Mouse (Mus musculus): ENCODE data around the gene Snx7. TPM values are rescaled to one million over a fixed set of nuclear protein-coding genes. Genes with fewer than 3 reads are reported as not detected.

The Snx7 gene
- total RNA-seq, 2 experiments from 2014 or later: 5.0 to 8.4 TPM

DNA sequence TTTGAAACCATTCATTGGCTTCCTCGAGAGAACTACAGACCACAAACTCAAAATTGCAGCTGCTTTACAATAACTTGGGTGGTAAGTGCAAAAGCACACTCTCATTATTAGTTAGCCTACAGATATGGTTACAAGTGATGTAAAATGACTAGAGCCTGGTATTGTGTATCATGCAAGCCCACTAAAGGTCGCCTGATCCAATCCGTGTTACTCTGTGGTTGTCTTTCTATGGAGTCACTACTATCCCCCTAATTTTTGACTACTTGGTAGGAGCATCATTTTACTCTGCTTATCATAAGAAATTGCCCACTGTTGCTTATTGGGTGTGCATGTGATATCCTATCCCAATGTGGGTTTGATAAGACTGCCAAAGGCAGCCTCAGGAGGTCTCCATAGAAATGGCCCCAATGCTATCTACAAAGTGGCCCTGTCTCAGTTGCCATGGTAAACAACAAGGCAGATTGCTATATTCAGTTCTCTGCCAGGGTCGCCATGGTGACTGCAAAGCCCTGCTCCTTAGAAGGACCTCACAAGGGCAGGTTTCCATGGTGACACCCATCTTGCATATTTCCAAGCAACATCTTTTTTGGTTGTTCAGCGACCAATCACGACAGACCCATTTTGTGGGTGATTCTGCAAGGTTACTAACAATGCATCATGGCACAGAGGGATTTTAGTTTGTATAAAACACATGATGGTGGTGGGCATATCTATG is 42.1 kb downstream of the Snx7 start:
- ATAC-seq (replicated peaks; ENCODE audit: low FRiP score, poor library complexity, severe bottlenecking): no peak

DNA sequence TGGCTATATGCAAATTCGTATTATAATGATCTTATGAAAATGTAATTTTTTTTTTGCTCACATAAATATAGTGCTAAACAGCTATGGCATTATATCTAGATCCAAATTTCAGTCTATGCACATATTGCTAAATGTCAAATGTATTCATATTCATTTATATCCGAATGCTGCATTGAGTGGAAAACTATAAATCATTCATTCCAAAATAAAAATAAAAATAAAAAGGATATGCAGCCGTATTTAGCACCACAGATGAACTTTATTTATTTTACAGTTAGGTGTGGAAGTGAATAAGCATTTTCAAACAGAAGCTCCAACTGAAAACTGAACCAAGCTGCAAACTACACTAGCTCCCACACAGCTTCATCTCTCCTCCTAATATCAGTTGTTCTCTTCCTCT is 45.5 kb downstream of the Snx7 start:
- no peak for ATAC-seq (replicated peaks; ENCODE audit: low FRiP score, poor library complexity, severe bottlenecking)

DNA sequence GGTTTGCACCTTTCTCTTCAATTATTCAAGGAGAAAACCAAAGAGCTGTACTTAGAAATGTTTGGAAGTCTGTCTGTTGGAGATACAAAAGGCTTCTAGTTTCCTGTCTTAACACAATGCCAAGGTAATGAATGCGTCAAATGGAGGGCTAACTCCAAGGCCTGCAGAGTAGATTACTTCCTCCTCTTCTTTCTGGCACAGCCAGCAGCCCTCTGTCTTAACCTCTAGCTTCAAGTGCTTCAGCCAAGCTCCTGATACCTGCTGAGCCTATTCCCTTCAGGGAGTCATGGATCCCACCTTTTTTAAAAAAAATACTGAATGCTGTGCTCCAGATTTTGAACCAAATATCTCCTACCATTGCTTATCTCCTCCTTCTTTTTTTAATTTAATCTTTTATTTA is 51.1 kb downstream of the Snx7 start:
- ATAC-seq (replicated peaks; ENCODE audit: low FRiP score, poor library complexity, severe bottlenecking): no peak

DNA sequence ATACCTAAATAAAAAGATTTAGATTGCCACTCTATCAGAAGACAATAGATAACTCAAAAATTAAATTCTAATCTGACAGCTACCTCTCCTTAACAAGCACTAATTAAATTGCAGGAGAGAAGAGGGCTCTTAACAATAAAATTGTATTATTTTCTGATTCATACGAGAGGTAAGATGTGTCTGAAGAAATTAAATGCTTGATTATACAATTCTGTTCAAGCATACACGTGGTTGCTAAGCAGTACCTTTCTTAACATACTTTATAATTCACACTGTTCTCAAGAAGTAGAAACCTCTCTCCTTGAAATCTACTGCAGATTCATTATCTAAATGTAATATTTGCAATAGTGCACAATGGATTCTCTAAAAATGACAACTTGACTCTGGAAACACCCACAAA is 54.5 kb downstream of the Snx7 start:
- ATAC-seq (replicated peaks; ENCODE audit: low FRiP score, poor library complexity, severe bottlenecking): no peak

DNA sequence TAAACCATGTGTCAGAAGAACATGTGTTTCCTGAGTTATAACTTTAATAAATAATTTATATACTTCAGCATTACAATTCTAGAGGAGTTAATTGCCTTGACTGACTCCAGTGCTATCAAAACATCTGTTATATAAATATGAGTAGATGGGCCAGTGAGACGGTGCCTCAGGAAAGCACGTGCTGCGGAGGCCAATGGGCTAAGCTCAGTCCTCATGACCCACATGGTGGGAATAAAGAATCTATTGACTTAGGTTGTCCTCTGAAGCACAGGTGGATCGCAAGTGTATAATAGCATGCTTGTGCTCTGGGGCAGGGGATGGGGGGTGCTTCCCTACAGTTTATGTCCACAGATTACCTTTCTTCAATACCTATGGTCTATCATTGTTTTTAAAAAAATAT is 56.6 kb downstream of the Snx7 start:
- no peak for ATAC-seq (replicated peaks; ENCODE audit: low FRiP score, poor library complexity, severe bottlenecking)

DNA sequence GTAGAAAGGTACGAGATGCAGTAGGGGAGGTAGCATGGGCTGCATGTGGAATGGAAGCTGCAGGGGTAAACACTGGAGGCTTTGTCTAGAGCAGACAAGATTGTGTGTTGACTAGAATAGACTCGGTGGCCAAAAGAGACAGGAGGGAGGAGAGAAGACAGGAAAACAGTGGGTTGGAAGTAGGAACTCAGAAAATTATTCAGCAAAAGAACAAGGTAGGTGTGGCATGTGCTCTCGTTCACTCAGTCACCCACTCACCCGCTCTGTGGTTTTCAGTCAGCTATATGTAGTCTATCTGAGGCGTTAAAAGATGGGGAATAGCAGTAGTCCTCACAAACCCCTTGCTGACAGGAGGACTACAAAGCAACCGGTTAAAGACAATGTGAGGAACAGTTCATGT is 63.0 kb downstream of the Snx7 start:
- ATAC-seq (replicated peaks; ENCODE audit: low FRiP score, poor library complexity, severe bottlenecking): no peak

DNA sequence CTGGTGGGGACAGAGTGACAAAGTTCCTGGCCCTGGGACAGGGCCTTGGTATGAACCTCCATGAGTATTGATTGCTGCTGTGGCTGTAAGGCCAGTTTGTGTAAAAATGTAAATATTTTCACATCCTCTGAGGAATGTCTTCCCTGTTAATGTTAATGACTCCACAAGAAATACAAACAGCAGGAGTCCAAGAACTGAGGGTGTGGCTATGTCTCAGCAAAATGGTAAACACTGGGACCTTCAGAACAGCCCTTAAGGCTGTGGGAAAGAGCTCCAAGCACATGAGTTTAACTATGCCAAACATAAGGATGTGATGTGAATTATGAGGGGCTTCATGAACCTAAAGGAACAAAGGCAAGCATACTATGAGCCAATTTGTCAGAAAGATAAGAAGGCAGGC is 74.2 kb downstream of the Snx7 start:
- no peak for ATAC-seq (replicated peaks; ENCODE audit: low FRiP score, poor library complexity, severe bottlenecking)

DNA sequence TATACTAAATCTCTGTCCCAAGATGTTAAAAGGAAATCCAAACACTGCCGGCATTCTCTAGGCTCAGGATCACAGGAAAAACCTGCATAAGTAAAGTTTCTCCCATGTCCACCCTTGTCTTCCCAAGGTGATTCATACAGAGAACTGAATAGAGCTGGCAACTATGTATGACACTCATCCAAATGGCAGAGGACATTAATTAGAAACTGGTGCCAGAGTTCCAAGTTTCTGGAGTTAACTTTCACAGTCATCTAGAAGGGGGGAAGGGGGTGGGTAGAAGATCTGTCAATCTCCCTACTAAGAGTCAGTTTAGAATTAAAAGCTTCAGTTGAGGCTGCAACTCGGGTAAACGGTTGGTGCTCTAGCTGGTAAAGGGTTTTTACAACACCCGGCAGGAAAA is 76.8 kb downstream of the Snx7 start:
- ATAC-seq (replicated peaks; ENCODE audit: low FRiP score, poor library complexity, severe bottlenecking): no peak

DNA sequence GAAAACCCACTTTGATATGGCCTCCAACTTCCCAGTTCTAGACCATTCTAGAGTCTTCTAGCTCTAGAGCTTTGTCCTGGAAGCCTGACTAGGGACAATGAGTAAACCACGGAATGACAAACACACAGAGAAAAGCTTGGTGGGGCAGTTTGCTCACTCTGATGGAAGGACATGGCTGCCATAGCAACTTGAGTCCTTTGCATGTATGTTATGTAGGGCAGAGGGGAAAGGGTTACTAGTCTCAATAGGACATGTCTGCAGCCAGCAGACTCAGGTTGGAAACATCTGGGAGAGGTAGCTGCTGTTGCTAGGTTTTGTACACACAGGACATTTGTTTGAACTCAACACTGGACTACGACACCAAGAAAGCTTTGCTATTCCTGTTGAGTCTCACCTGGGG is 77.5 kb downstream of the Snx7 start:
- ATAC-seq (replicated peaks; ENCODE audit: low FRiP score, poor library complexity, severe bottlenecking): no peak

DNA sequence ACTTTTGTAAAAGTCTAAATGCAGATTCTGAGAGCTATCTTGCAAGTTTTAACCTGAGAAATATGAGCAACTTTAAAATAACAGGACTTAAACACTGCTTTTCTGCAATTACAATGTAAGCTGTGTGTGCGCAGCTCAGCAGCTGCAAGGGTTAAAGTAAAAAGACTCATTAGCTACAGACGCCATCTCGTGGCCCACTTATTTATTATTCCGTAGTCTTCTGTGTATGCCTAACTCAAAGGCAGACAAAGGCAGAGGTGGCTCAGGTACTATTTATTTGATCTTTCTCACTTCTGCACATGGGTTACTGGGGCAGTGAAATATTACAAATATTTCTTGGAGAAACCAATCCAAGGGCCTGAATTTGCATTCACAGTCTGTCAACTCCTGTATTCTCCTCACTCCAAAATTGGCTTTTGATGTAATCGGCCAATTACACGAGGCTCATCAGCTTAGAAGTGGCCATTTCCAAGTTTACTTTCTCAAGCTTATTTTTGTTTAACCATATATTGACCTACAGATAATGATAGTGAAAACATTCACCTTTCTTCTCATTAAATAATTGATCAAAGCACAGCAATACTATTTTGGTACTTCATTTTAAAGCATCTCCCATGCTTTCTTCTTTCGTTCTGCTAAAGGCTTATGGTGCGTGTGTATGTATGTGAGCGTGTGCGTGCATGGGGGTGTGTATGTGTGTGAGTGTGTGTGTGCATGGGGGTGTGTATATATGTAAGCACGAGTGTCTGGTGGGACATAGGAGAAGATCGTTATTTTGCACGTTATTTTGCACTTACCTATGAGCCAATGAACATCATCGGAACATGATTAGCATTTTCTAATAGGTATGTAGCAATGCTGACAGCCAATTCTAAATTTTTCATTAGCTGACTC is 79.7 kb downstream of the Snx7 start:
- ATAC-seq (replicated peaks; ENCODE audit: low FRiP score, poor library complexity, severe bottlenecking): no peak

DNA sequence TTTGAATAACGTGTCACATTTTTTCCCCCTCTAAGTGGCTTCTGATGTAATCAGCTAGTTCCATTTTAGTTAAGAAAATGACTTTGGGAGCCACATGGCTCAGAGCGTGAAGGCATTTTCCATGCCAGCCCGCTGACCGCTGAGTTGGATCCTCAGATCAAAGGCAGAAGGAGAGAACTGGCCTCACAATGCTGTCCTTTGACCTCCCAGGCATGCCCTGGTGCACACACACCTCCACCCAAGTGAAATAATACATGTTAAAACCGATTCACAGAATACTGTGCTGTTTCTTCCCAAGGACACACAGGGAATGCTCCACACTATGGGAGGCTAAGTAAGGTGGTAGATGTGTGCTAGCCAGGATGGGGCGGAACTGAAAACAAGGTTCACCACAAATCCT is 81.5 kb downstream of the Snx7 start:
- ATAC-seq (replicated peaks; ENCODE audit: low FRiP score, poor library complexity, severe bottlenecking): no peak

DNA sequence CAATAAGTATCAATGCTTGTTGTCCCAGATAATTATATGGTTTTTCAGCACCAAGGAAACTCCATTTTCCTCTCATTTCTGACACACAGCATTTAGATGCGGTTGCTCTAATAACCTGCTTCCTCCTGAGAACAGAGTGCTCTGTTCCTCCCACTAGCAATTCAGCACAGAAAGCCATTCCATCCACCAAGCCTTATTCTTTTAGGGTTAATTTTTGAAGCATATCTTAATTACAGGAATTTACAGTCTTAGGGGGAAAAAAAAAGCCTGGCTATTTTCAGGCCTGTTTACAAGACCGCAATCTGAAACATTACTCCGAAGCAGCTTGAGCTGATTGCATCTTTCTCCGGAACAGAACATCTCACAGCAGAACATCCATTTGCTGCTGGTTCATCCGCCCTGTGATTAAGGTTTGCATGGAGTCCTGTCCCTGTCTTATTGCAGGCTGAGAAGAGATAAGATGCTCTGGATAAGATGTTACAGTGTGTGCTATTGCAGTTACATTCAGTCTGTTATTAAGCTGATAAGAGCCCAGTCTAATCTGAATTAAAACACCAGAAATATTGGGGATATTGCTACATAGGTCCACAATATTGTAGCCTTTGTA is 116.5 kb downstream of the Snx7 start:
- no peak for ATAC-seq (replicated peaks; ENCODE audit: low FRiP score, poor library complexity, severe bottlenecking)

DNA sequence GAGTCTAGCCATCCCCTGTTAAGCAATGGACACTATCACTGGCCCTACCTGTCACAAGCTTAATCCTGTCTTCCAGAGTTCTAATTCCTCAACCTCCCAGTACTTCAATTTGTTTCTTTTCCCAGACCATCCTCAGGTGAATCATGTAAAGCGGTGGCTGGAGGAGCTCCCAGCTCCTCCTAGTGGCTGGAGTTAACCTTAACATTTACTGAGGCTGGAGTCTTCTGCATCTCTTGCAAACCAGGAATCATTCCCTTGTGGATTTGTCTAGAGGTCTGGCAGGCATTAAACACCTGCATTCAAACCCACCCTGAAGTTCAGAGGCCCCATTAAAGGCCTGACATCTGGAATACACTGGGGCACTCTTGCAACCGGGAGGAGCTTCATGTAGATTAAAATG is 117.1 kb downstream of the Snx7 start:
- no peak for ATAC-seq (replicated peaks; ENCODE audit: low FRiP score, poor library complexity, severe bottlenecking)

DNA sequence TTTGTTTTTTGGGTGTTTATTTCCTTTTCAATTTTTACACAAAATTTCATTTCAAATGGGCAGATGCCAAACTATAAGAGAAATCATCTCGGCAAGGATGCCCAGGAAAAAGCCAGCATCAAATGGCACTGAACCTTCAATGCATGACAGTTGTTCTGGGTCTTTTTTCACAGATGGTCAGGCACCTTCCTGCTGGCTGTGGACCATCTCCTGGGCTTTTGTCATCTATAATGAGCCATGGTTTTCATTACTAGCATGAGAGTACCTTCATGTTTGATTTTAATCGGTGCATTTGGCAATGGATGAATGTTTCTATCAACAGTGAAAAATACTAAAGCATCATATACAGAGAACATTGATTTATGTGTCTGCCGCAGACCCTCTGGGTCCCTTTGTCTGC is 119.5 kb downstream of the Snx7 start:
- ATAC-seq (replicated peaks; ENCODE audit: low FRiP score, poor library complexity, severe bottlenecking): no peak

DNA sequence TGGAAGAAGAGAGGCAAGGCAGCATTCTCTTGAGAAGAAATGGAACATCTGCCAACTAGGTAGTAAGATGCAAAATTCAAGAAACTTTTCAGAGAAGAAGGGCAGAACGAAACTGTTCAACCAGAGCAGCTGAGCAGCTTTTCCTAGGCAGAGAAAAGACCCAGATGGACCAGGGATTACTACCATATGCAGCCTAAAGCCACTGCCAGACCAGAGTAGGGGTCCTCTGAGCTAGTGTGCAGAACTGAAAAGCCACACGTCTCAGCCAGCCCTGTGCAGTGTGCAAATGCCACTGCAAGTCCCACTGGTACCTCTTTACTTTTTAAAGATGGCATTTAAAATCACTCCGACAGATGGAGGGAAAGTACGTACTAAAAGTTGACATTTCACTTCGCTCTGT is 129.0 kb downstream of the Snx7 start:
- no peak for ATAC-seq (replicated peaks; ENCODE audit: low FRiP score, poor library complexity, severe bottlenecking)

DNA sequence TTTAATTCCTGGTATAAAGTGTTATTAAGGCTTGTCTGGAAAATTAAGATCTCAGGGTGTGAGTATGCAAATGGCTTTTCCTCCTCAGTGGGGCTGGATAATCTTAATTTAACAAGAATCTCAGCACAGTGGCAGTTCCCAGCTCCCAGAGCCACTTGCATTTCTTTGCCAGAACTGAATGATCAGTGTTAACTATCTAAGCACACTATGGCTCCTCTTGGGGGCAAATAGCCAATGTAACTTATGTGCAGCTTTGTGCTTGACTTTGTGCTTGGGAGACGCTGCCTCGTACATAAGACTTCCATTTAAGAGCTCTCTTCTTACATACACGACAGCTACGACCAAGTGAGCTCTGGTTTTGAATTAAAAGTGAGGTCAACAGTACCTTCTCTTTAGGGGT is 136.1 kb downstream of the Snx7 start:
- ATAC-seq (replicated peaks; ENCODE audit: low FRiP score, poor library complexity, severe bottlenecking): no peak
